In genomic region chr17:60344656-60345055, GRCm38 (mm10) we compare ENCODE assay signal across 16 mouse cellular contexts.
"Had no signal": no experiment of that assay in that cellular context is flagged by ENCODE, and none has a peak within 500 bp of the region (broad histone marks: within the 10 kb centered on the region; RNA-seq: fewer than 3 reads in every experiment).

No protein-coding gene starts in this region.

- H3K4me2 ChIP-seq: liver, embryonic 13.5 days; lung, embryonic 15.5 days; midbrain, embryonic 12.5 days; neural tube, embryonic 13.5 days; stomach, embryonic 15.5 days had no signal

- H3K4me1 ChIP-seq: limb, embryonic 10.5 days; liver, embryonic 13.5 days; lung, embryonic 15.5 days; midbrain, embryonic 12.5 days; neural tube, embryonic 13.5 days; stomach, embryonic 15.5 days had no signal

- H3K9ac ChIP-seq: liver, embryonic 13.5 days; liver, postnatal 0 days; lung, embryonic 15.5 days; midbrain, embryonic 12.5 days; neural tube, embryonic 13.5 days; stomach, embryonic 15.5 days had no signal

- ATAC-seq: liver, postnatal 0 days; midbrain, embryonic 16.5 days had no signal

- H3K27me3 ChIP-seq: liver, embryonic 13.5 days; lung, embryonic 15.5 days; midbrain, embryonic 12.5 days; neural tube, embryonic 13.5 days; stomach, embryonic 15.5 days had no signal

- DNase-seq: kidney, postnatal 4 days; liver, embryonic 13.5 days; liver, postnatal 0 days; lung, postnatal 14 days; right cerebral cortex, postnatal 14 days; thymus, adult 2 months; thymus, postnatal 25 days had no signal

- H3K36me3 ChIP-seq: limb, embryonic 10.5 days; liver, embryonic 13.5 days; lung, embryonic 15.5 days; midbrain, embryonic 12.5 days; neural tube, embryonic 13.5 days; stomach, embryonic 15.5 days had no signal

- H3K9me3 ChIP-seq: limb, embryonic 10.5 days; liver, embryonic 13.5 days; lung, embryonic 15.5 days; stomach, embryonic 15.5 days had no signal

- H3K27ac ChIP-seq: kidney, postnatal 0 days; layer of hippocampus, adult 2 months; limb, embryonic 10.5 days; liver, embryonic 13.5 days; lung, embryonic 15.5 days; macrophage; midbrain, embryonic 12.5 days; neural tube, embryonic 13.5 days; stomach, embryonic 15.5 days had no signal

- H3K4me3 ChIP-seq: layer of hippocampus, adult 2 months; limb, embryonic 10.5 days; liver, embryonic 13.5 days; lung, embryonic 15.5 days; midbrain, embryonic 12.5 days; neural tube, embryonic 13.5 days; stomach, embryonic 15.5 days had no signal
